Mouse (Mus musculus): ENCODE results near the gene Cnga1. TPM values are rescaled to one million over a fixed set of nuclear protein-coding genes. Genes with fewer than 3 reads are reported as not detected.

Cnga1 gene
- total RNA-seq, 1 experiment from 2014 or later: 0.93 TPM

GRCm38 (mm10) chr5:72559544-72560049, 84.5 kb downstream of the Cnga1 start, which contains the start of gene Nfxl1:
Nfxl1 (minus strand) TSS chr5:72559684.
- peak; percentile 94 for ATAC-seq (ENCODE audit: extremely low read depth, insufficient number of reproducible peaks, low FRiP score, poor library complexity, severe bottlenecking)

- peak; percentile 7; the same call in 1 of the 2 replicates for ATAC-seq (ENCODE audit: extremely low read depth, insufficient number of reproducible peaks, low FRiP score, poor library complexity, severe bottlenecking)
Measured at GRCm38 (mm10) chr5:72558716-72559526, 85.2 kb downstream of the Cnga1 start.

GRCm38 (mm10) chr5:72556245-72556644, 87.8 kb downstream of the Cnga1 start:
- ATAC-seq (ENCODE audit: extremely low read depth, insufficient number of reproducible peaks, low FRiP score, poor library complexity, severe bottlenecking): no peak

Other genes starting within 250 kb of the Cnga1 start
- gene Corin, start 139.8 kb downstream of the Cnga1 start, total RNA-seq (2017): not detected in 2 replicates
- 21.5 and 24.9 TPM in 2 replicates for gene Nfxl1, start 84.6 kb downstream of the Cnga1 start, total RNA-seq (2017)
- not detected in 2 replicates for gene Zar1, start 63.0 kb downstream of the Cnga1 start, total RNA-seq (2017)
- 0.47 TPM in 1 of 2 replicates, not detected in the other for gene Gm5868, start 56.7 kb downstream of the Cnga1 start, total RNA-seq (2017)
- 0.98 and 1.2 TPM in 2 replicates for gene Nipal1, start 3.5 kb upstream of the Cnga1 start, total RNA-seq (2017)
- 20.1 and 22.3 TPM in 2 replicates for gene Txk, start 108.5 kb upstream of the Cnga1 start, total RNA-seq (2017)
- 145 and 155 TPM in 2 replicates for gene Tec, start 224.2 kb upstream of the Cnga1 start, total RNA-seq (2017)